Mouse (Mus musculus): Measurements from ENCODE around the gene Olfr1340. TPM values are rescaled to one million over a fixed set of nuclear protein-coding genes. Genes with fewer than 3 reads are reported as not detected.

Gene Olfr1340
- polyA plus RNA-seq, 1 experiment, result not detected

DNA sequence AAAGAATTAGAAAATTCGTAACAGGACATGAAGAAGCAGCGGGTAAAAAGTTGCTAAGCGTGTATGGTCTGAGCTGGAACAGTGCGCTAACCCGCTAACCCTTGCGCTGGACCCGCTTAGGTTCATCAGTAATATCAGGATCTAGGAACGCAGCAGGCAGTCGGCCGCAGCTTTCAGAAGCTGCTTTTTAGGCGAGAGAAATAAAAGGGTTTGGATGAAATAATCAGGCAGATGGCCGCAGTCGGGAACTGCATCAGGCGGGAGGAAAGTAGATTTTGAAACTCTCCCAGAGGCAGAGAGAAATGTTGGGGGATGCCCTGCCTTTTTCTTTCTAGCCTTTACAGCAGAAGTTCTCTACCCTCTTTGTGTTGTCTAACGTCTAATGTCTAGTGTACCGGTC is 21.9 kb downstream of the Olfr1340 start:
- Histone ChIP-seq H3K27ac (ENCODE audit: insufficient read depth, low read length) (peak overlapping the region; percentile 39), H3K9ac (ENCODE audit: low read depth, poor library complexity, severe bottlenecking) (peak overlapping the region; percentile 65), H3K36me3 (ENCODE audit: control insufficient read depth, insufficient read depth, low read length, poor library complexity, severe bottlenecking) (no peaks in the 10 kb centered on the region), H3K4me3 (ENCODE audit: low read depth, low read length) (peak overlapping the region; percentile 51), H3K27me3 (ENCODE audit: control insufficient read depth, insufficient read depth, low read length, poor library complexity, severe bottlenecking) (peaks cover 1% of the 10 kb centered on the region; the same call in 1 of the 2 replicates), H3K4me1 (ENCODE audit: control insufficient read depth, insufficient read depth, low read length) (peaks cover 2% of the 10 kb centered on the region), H3K9me3 (replicated peaks; ENCODE audit: control insufficient read depth, insufficient read depth, low read length, poor library complexity, severe bottlenecking) (peaks cover 13% of the 10 kb centered on the region)
- TF ChIP-seq POLR2A (IDR thresholded peaks at IDR 0.05; ENCODE audit: insufficient read depth, low read length) (no peak), EP300 (IDR thresholded peaks at IDR 0.05; ENCODE audit: insufficient read depth, low read depth, low read length) (no peak), CTCF (IDR thresholded peaks at IDR 0.05; ENCODE audit: low read depth, low read length) (no peak)

GRCm38 (mm10) chr4:118758637-118759036 is 38.7 kb downstream of the Olfr1340 start, which contains the start of gene Olfr1338:
TSS of gene Olfr1338 (minus strand) at chr4:118758737.
- Histone ChIP-seq H3K36me3 (ENCODE audit: control insufficient read depth, insufficient read depth, low read length, poor library complexity, severe bottlenecking) (no peaks in the 10 kb centered on the region), H3K27me3 (ENCODE audit: control insufficient read depth, insufficient read depth, low read length, poor library complexity, severe bottlenecking) (no peaks in the 10 kb centered on the region), H3K4me3 (ENCODE audit: low read depth, low read length) (no peak within 1 kb of the TSS), H3K4me1 (ENCODE audit: control insufficient read depth, insufficient read depth, low read length) (no peaks in the 10 kb centered on the region), H3K9me3 (replicated peaks; ENCODE audit: control insufficient read depth, insufficient read depth, low read length, poor library complexity, severe bottlenecking) (no peaks in the 10 kb centered on the region), H3K27ac (ENCODE audit: insufficient read depth, low read length) (no peak within 1 kb of the TSS), H3K9ac (ENCODE audit: low read depth, poor library complexity, severe bottlenecking) (no peak within 1 kb of the TSS)
- TF ChIP-seq CTCF (IDR thresholded peaks at IDR 0.05; ENCODE audit: low read depth, low read length) (no peak), EP300 (IDR thresholded peaks at IDR 0.05; ENCODE audit: insufficient read depth, low read depth, low read length) (no peak), POLR2A (IDR thresholded peaks at IDR 0.05; ENCODE audit: insufficient read depth, low read length) (no peak)

Other genes with a start within 250 kb of the Olfr1340 start
- gene Tie1, start 230.1 kb upstream of the Olfr1340 start, polyA plus RNA-seq (2011; ENCODE audit: insufficient read depth, insufficient read length, low read depth, missing spikeins), result 0.19 and 0.26 TPM in 2 replicates
- 19.5 and 20.0 TPM in 2 replicates for gene 2610528J11Rik, start 193.1 kb upstream of the Olfr1340 start, polyA plus RNA-seq (2011; ENCODE audit: insufficient read depth, insufficient read length, low read depth, missing spikeins)
- gene Tmem125, start 176.1 kb upstream of the Olfr1340 start, polyA plus RNA-seq (2011; ENCODE audit: insufficient read depth, insufficient read length, low read depth, missing spikeins), result 9.7 and 11.9 TPM in 2 replicates
- not detected in 2 replicates for gene Cfap57, start 99.4 kb upstream of the Olfr1340 start, polyA plus RNA-seq (2011; ENCODE audit: insufficient read depth, insufficient read length, low read depth, missing spikeins)
- 126 and 137 TPM in 2 replicates for gene Ebna1bp2, start 99.3 kb upstream of the Olfr1340 start, polyA plus RNA-seq (2011; ENCODE audit: insufficient read depth, insufficient read length, low read depth, missing spikeins)
- gene Olfr62, start 61.2 kb upstream of the Olfr1340 start, polyA plus RNA-seq (2011; ENCODE audit: insufficient read depth, insufficient read length, low read depth, missing spikeins), result not detected in 2 replicates
- 0.27 and 0.40 TPM in 2 replicates for gene Olfr1342, start 27.4 kb upstream of the Olfr1340 start, polyA plus RNA-seq (2011; ENCODE audit: insufficient read depth, insufficient read length, low read depth, missing spikeins)
- not detected in 2 replicates for gene Olfr1341, start 16.6 kb upstream of the Olfr1340 start, polyA plus RNA-seq (2011; ENCODE audit: insufficient read depth, insufficient read length, low read depth, missing spikeins)
- not detected in 2 replicates for gene Olfr1339, start 12.0 kb downstream of the Olfr1340 start, polyA plus RNA-seq (2011; ENCODE audit: insufficient read depth, insufficient read length, low read depth, missing spikeins)
- not detected in 2 replicates for gene Olfr1338, start 38.6 kb downstream of the Olfr1340 start, polyA plus RNA-seq (2011; ENCODE audit: insufficient read depth, insufficient read length, low read depth, missing spikeins)
- not detected in 2 replicates for gene Olfr1337, start 62.4 kb downstream of the Olfr1340 start, polyA plus RNA-seq (2011; ENCODE audit: insufficient read depth, insufficient read length, low read depth, missing spikeins)
- gene Olfr1335, start 89.8 kb downstream of the Olfr1340 start, polyA plus RNA-seq (2011; ENCODE audit: insufficient read depth, insufficient read length, low read depth, missing spikeins), result not detected in 2 replicates
- gene Olfr1333, start 116.1 kb downstream of the Olfr1340 start, polyA plus RNA-seq (2011; ENCODE audit: insufficient read depth, insufficient read length, low read depth, missing spikeins), result not detected in 2 replicates
- gene Olfr1331, start 144.5 kb downstream of the Olfr1340 start, polyA plus RNA-seq (2011; ENCODE audit: insufficient read depth, insufficient read length, low read depth, missing spikeins), result not detected in 2 replicates
- 0.24 TPM in 1 of 2 replicates, not detected in the other for gene Olfr1330, start 168.5 kb downstream of the Olfr1340 start, polyA plus RNA-seq (2011; ENCODE audit: insufficient read depth, insufficient read length, low read depth, missing spikeins)
- not detected in 2 replicates for gene Olfr1329, start 197.3 kb downstream of the Olfr1340 start, polyA plus RNA-seq (2011; ENCODE audit: insufficient read depth, insufficient read length, low read depth, missing spikeins)
- gene Olfr1328, start 218.5 kb downstream of the Olfr1340 start, polyA plus RNA-seq (2011; ENCODE audit: insufficient read depth, insufficient read length, low read depth, missing spikeins), result not detected in 2 replicates
- gene Lao1, start 241.4 kb downstream of the Olfr1340 start, polyA plus RNA-seq (2011; ENCODE audit: insufficient read depth, insufficient read length, low read depth, missing spikeins), result not detected in 2 replicates

Data from ES-Bruce4 (cell line).